Mouse (Mus musculus) hindbrain, embryonic 11.5 days (tissue): ENCODE results near the gene Dyx1c1. TPM values are rescaled to one million over a fixed set of nuclear protein-coding genes. Genes with fewer than 3 reads are reported as not detected.
A peak's percentile ranks its signal among the peaks of the same experiment; 100 is the strongest.

ENCODE experiments used
- ATAC-seq: fragments of 200-750 bp; cut with Nextera tagmentation; 2 replicates; pipeline ENCODE4 v1.8.0; 2017; ENCODE audit warnings: mild to moderate bottlenecking, moderate TSS enrichment, moderate library complexity; ENCODE audit not compliant: low FRiP score
- DNase-seq: peaks from one replicate; pipeline ENCODE4 v3.0.0-alpha.2; 2015; ENCODE audit warnings: low spot score
- H3K27ac ChIP-seq: fragments of 300-500 bp; sonication (generic); 2 replicates; pipeline ENCODE4 v1.5.1; 2014; ENCODE audit warnings: mild to moderate bottlenecking, low read depth, low read length
- H3K27me3 ChIP-seq: fragments of 300-500 bp; sonication (generic); 2 replicates; pipeline ENCODE4 v1.6.1; 2014; ENCODE audit warnings: mild to moderate bottlenecking, low read length, moderate library complexity, mixed read lengths; ENCODE audit not compliant: control insufficient read depth, insufficient read depth
- H3K36me3 ChIP-seq: fragments of 300-500 bp; sonication (generic); 2 replicates; pipeline ENCODE4 v1.6.1; 2014; ENCODE audit warnings: mild to moderate bottlenecking, low read length, moderate library complexity, mixed read lengths; ENCODE audit not compliant: control insufficient read depth, insufficient read depth
- H3K4me1 ChIP-seq: fragments of 300-500 bp; sonication (generic); replicated peaks from 2 replicates; pipeline ENCODE4 v1.6.1; 2014; ENCODE audit warnings: low read length, mixed read lengths; ENCODE audit not compliant: control insufficient read depth, insufficient read depth
- H3K4me2 ChIP-seq: fragments of 300-500 bp; sonication (generic); replicated peaks from 2 replicates; pipeline ENCODE4 v1.6.1; 2014; ENCODE audit warnings: mild to moderate bottlenecking, low read depth, low read length
- H3K4me3 ChIP-seq: fragments of 300-500 bp; sonication (generic); 2 replicates; pipeline ENCODE4 v1.5.1; 2014; ENCODE audit warnings: low read depth, low read length
- H3K9ac ChIP-seq: fragments of 300-500 bp; sonication (generic); 2 replicates; pipeline ENCODE4 v1.6.1; 2014; ENCODE audit warnings: low read depth, low read length
- H3K9me3 ChIP-seq: fragments of 300-500 bp; sonication (generic); 2 replicates; pipeline ENCODE4 v1.6.1; 2016; ENCODE audit warnings: low read length; ENCODE audit not compliant: control insufficient read depth
- WGBS: fragments of 180-500 bp; shearing (Covaris S2); extraction: QIAGEN DNeasy Blood & Tissue Kit; methylation state at CpG from one replicate; pipeline ENCODE4 v1.1.7; 2014; 5-methylcytosine and 5-hydroxymethylcytosine counted together
- polyA plus RNA-seq: library from polyadenylated mRNA; unstranded; fragments of >200 nt; fragmentation: Nextera tagmentation; extraction: Ambion mirVana; gene quantifications from 2 replicates; pipeline ENCODE4 v1.2.1, GENCODE M21; 2014

The Dyx1c1 gene
- polyA plus RNA-seq, 1 experiment from 2014 or later, result 3.8 TPM

GRCm38 (mm10) chr9:72961959-72962358 is 3.4 kb downstream of the Dyx1c1 start:
- Histone ChIP-seq H3K9ac (no peak overlapping the region), H3K36me3 (no peaks in the 10 kb centered on the region), H3K27ac (no peak overlapping the region), H3K4me3 (no peak overlapping the region), H3K4me1 (no peaks in the 10 kb centered on the region), H3K27me3 (no peaks in the 10 kb centered on the region), H3K4me2 (no peak overlapping the region), H3K9me3 (no peaks in the 10 kb centered on the region)
- 82% methylated on average over 15 of the region's 15 CpGs for WGBS
- DNase-seq (no peak), ATAC-seq (no peak)

- no peak overlapping the region for H3K4me3 ChIP-seq
- WGBS, result 41% methylated on average over 11 of the region's 11 CpGs
- no peaks in the 10 kb centered on the region for H3K36me3 ChIP-seq
- H3K4me2 ChIP-seq, result no peak overlapping the region
- ATAC-seq, result no peak
- no peaks in the 10 kb centered on the region for H3K9me3 ChIP-seq
- no peak overlapping the region for H3K27ac ChIP-seq
- H3K27me3 ChIP-seq, result no peaks in the 10 kb centered on the region
- peak; percentile 45 for DNase-seq
- no peak overlapping the region for H3K9ac ChIP-seq
- no peaks in the 10 kb centered on the region for H3K4me1 ChIP-seq
Observed at GRCm38 (mm10) chr9:72968349-72969061, 9.9 kb downstream of the Dyx1c1 start.

GRCm38 (mm10) chr9:72969874-72970273 is 11.3 kb downstream of the Dyx1c1 start:
- DNase-seq, result no peak
- Histone ChIP-seq H3K4me3 (no peak overlapping the region), H3K9ac (no peak overlapping the region), H3K4me2 (no peak overlapping the region), H3K36me3 (no peaks in the 10 kb centered on the region), H3K4me1 (no peaks in the 10 kb centered on the region), H3K27ac (no peak overlapping the region), H3K9me3 (no peaks in the 10 kb centered on the region), H3K27me3 (no peaks in the 10 kb centered on the region)
- 75% methylated on average over 7 of the region's 7 CpGs for WGBS
- ATAC-seq, result no peak

GRCm38 (mm10) chr9:72972435-72972834 is 13.8 kb downstream of the Dyx1c1 start:
- H3K9ac ChIP-seq, result no peak overlapping the region
- no peak overlapping the region for H3K27ac ChIP-seq
- H3K4me2 ChIP-seq, result no peak overlapping the region
- H3K27me3 ChIP-seq, result no peaks in the 10 kb centered on the region
- ATAC-seq, result no peak
- no peaks in the 10 kb centered on the region for H3K9me3 ChIP-seq
- no peak overlapping the region for H3K4me3 ChIP-seq
- DNase-seq, result no peak
- H3K4me1 ChIP-seq, result no peaks in the 10 kb centered on the region
- 90% methylated on average over 5 of the region's 5 CpGs for WGBS
- no peaks in the 10 kb centered on the region for H3K36me3 ChIP-seq

GRCm38 (mm10) chr9:72972984-72973383 is 14.4 kb downstream of the Dyx1c1 start:
- no peaks in the 10 kb centered on the region for H3K36me3 ChIP-seq
- no peak for ATAC-seq
- H3K9me3 ChIP-seq, result no peaks in the 10 kb centered on the region
- H3K27me3 ChIP-seq, result no peaks in the 10 kb centered on the region
- no peak overlapping the region for H3K9ac ChIP-seq
- H3K4me1 ChIP-seq, result no peaks in the 10 kb centered on the region
- no peak overlapping the region for H3K27ac ChIP-seq
- H3K4me3 ChIP-seq, result no peak overlapping the region
- H3K4me2 ChIP-seq, result no peak overlapping the region
- DNase-seq, result no peak

DNA sequence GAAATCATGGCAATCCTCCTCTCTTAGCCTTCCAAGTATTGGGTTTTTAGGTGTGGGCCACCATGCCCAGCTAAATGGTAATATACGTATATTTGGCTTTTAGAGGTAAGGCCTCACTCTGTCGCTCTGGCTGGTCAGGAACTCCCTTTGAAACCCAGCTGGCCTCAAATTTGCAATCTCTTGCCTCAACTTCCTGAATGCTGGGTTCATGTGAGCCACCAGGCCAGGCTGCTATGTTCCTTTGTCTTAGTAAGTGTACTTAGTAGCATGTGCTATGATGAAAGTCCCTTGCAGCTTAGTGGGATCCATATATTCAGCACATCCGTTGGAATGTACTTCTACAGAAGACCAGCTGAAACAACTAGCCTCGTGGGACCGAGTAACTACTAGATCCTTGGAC is 16.1 kb downstream of the Dyx1c1 start:
- H3K4me2 ChIP-seq, result no peak overlapping the region
- H3K9ac ChIP-seq, result no peak overlapping the region
- no peaks in the 10 kb centered on the region for H3K36me3 ChIP-seq
- H3K27ac ChIP-seq, result no peak overlapping the region
- whole genome bisulfite sequencing, result 87% methylated on average over 5 of the region's 5 CpGs
- no peaks in the 10 kb centered on the region for H3K4me1 ChIP-seq
- DNase-seq, result no peak
- ATAC-seq, result no peak
- no peaks in the 10 kb centered on the region for H3K9me3 ChIP-seq
- no peaks in the 10 kb centered on the region for H3K27me3 ChIP-seq
- no peak overlapping the region for H3K4me3 ChIP-seq

GRCm38 (mm10) chr9:72975242-72975641 is 16.7 kb downstream of the Dyx1c1 start:
- Histone ChIP-seq H3K9ac (no peak overlapping the region), H3K9me3 (no peaks in the 10 kb centered on the region), H3K4me2 (no peak overlapping the region), H3K4me3 (no peak overlapping the region), H3K27me3 (no peaks in the 10 kb centered on the region), H3K36me3 (no peaks in the 10 kb centered on the region), H3K4me1 (no peaks in the 10 kb centered on the region), H3K27ac (no peak overlapping the region)
- ATAC-seq, result no peak
- WGBS, result 82% methylated on average over 1 of the region's 1 CpGs
- DNase-seq, result no peak

DNA sequence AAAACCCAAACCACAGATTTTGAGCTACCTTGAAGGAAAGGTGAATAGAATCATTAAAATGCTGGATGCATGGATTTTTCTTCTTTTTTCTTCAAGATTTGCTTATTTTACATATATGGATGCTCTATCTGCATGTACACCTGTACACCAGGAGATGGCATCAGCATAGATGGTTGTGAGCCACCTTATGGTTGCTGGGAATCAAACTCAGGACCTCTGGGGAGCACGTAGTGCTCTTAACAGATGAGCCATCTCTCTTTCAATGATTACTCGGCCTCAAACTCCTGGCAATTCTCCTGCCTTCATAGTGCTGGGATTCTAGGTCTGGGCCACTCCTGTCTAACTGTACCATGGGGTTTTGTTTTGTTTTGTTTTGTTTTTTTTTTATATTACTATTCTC is 24.5 kb downstream of the Dyx1c1 start:
- Histone ChIP-seq H3K36me3 (no peaks in the 10 kb centered on the region), H3K9me3 (no peaks in the 10 kb centered on the region), H3K4me1 (peaks cover 4% of the 10 kb centered on the region), H3K4me3 (no peak overlapping the region), H3K9ac (no peak overlapping the region), H3K27ac (no peak overlapping the region), H3K4me2 (no peak overlapping the region), H3K27me3 (no peaks in the 10 kb centered on the region)
- DNase-seq (no peak), ATAC-seq (no peak)
- 66% methylated on average over 2 of the region's 2 CpGs for WGBS
